Mouse (Mus musculus): Measurements from ENCODE around the gene Dcdc2a. TPM values are rescaled to one million over a fixed set of nuclear protein-coding genes. Genes with fewer than 3 reads are reported as not detected.

Gene Dcdc2a
- polyA plus RNA-seq, 1 experiment from 2014 or later: 0.62 TPM

DNA sequence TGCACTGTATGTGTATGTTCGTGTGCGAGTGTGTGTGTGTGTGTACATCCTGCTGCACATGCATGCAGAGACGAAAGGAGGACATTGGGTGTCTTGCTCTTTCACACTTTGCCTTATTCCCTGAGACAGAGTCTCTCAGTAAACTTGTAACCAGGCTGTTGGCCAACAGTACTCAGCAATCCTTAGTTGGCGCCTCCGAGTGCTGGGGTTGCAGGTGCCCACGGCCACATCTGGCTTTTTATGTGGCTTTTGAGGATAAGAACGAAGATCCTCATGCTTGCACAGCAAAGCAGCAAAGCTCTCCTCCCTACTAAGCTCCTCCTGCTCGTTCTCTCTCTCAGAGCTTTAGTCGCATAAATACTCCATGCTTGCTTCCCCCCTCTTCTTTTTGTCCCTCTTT lies 73.0 kb downstream of the Dcdc2a start:
- no peak overlapping the region for H3K9ac ChIP-seq
- no peaks in the 10 kb centered on the region for H3K27me3 ChIP-seq
- H3K4me2 ChIP-seq: no peak overlapping the region
- H3K4me3 ChIP-seq: no peak overlapping the region
- WGBS: 75% methylated on average over 9 of the region's 9 CpGs
- no peak overlapping the region for H3K27ac ChIP-seq
- no peak for ATAC-seq (ENCODE audit: borderline replicate concordance, extremely low read depth, low FRiP score, low TSS enrichment)
- no peaks in the 10 kb centered on the region for H3K9me3 ChIP-seq
- H3K36me3 ChIP-seq: no peaks in the 10 kb centered on the region
- H3K4me1 ChIP-seq: no peaks in the 10 kb centered on the region

DNA sequence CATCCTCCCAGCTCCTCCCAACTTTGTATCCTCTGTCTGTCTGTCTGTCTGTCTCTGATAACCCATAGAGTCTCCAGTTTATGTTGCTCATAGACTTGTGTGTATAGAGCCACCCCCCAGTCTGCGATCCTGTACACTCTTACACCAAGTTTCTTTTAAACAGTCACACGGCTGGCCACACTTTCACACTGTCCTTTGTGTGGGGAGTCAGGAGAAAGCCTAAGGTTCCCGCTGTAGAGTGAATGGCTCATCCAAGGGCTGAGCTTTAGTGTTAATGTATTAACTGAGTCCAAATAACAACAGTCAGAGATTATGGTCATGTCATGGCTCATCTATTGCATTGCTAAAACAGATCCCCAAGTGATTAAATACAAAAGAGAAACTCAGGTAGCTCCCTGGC lies 87.3 kb downstream of the Dcdc2a start:
- no peak overlapping the region for H3K4me2 ChIP-seq
- no peaks in the 10 kb centered on the region for H3K9me3 ChIP-seq
- H3K4me3 ChIP-seq: no peak overlapping the region
- H3K36me3 ChIP-seq: no peaks in the 10 kb centered on the region
- no peak overlapping the region for H3K9ac ChIP-seq
- ATAC-seq (ENCODE audit: borderline replicate concordance, extremely low read depth, low FRiP score, low TSS enrichment): no peak
- H3K27ac ChIP-seq: no peak overlapping the region
- H3K4me1 ChIP-seq: no peaks in the 10 kb centered on the region
- 87% methylated on average over 3 of the region's 3 CpGs for WGBS
- H3K27me3 ChIP-seq: no peaks in the 10 kb centered on the region

DNA sequence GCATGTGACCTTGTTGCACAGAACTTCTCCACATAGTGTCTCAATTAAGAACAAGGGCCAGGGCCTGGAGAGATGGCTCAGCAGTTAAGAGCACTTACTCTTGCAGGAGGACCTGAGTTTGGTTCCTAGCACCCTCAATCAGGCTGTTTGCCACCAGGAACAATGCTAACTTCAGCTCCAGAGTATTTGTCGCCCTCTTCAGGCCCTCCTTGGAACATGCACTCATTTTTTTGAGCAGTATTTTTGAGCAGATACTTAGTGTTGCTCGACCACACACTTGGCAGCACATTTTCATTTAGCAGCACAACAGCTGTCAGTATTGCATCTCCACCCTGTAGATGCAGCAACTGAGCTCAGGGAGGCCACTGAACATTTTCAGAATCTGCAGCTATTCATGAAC lies 88.3 kb downstream of the Dcdc2a start:
- Histone ChIP-seq H3K9ac (no peak overlapping the region), H3K27me3 (no peaks in the 10 kb centered on the region), H3K36me3 (no peaks in the 10 kb centered on the region), H3K9me3 (no peaks in the 10 kb centered on the region), H3K4me3 (no peak overlapping the region), H3K4me2 (no peak overlapping the region), H3K4me1 (no peaks in the 10 kb centered on the region), H3K27ac (no peak overlapping the region)
- 63% methylated on average over 2 of the region's 2 CpGs for WGBS
- ATAC-seq (ENCODE audit: borderline replicate concordance, extremely low read depth, low FRiP score, low TSS enrichment): no peak

GRCm38 (mm10) chr13:25146232-25146631 lies 90.4 kb downstream of the Dcdc2a start:
- no peak overlapping the region for H3K9ac ChIP-seq
- no peak overlapping the region for H3K4me3 ChIP-seq
- H3K4me1 ChIP-seq: no peaks in the 10 kb centered on the region
- WGBS: 30% methylated on average over 2 of the region's 2 CpGs
- H3K27ac ChIP-seq: no peak overlapping the region
- H3K36me3 ChIP-seq: no peaks in the 10 kb centered on the region
- H3K9me3 ChIP-seq: no peaks in the 10 kb centered on the region
- peak; percentile 81; the same call in 1 of the 2 replicates for ATAC-seq (ENCODE audit: borderline replicate concordance, extremely low read depth, low FRiP score, low TSS enrichment)
- no peaks in the 10 kb centered on the region for H3K27me3 ChIP-seq
- H3K4me2 ChIP-seq: no peak overlapping the region

DNA sequence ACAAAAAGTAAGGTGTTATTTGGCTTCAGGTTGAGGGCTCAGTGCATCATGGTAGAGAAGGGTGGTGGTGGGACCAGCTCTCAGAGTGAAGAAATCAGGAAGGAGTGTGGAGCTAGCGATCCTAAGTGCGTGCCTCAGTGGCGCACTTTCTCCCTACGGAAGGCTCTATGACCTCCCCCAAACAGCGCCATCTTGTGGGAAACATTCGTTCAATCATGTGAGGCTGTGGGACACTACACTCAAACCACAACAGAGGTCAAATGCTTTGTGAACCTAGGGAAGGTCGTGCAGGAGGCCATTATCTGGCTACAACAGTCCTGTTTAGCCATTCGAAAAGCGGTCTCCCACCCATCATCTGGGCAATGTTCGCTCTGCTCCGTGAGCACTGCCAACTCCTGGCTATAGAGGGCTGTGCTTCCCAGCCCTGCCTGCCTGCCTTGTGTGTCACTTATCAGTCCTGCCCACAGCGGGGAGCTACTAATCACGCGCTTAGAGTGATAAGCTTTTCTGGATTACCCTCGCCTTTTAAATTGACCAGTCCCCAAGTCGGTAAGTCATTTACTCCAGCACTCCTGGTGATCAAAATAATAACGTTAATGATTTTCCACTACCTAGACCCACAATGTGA lies 94.5 kb downstream of the Dcdc2a start:
- 28% methylated on average over 17 of the region's 17 CpGs for WGBS
- ATAC-seq (ENCODE audit: borderline replicate concordance, extremely low read depth, low FRiP score, low TSS enrichment): no peak
- H3K9ac ChIP-seq: no peak overlapping the region

GRCm38 (mm10) chr13:25150861-25151260 lies 95.1 kb downstream of the Dcdc2a start:
- H3K4me1 ChIP-seq: no peaks in the 10 kb centered on the region
- H3K27ac ChIP-seq: no peak overlapping the region
- H3K36me3 ChIP-seq: no peaks in the 10 kb centered on the region
- no peak overlapping the region for H3K4me3 ChIP-seq
- no peak overlapping the region for H3K4me2 ChIP-seq
- H3K9ac ChIP-seq: no peak overlapping the region
- H3K9me3 ChIP-seq: no peaks in the 10 kb centered on the region
- no peaks in the 10 kb centered on the region for H3K27me3 ChIP-seq
- no peak for ATAC-seq (ENCODE audit: borderline replicate concordance, extremely low read depth, low FRiP score, low TSS enrichment)
- WGBS: 48% methylated on average over 4 of the region's 4 CpGs

More for the DNA sequence above, 94.5 kb downstream of the Dcdc2a start:
- Histone ChIP-seq H3K36me3 (no peaks in the 10 kb centered on the region), H3K27me3 (no peaks in the 10 kb centered on the region), H3K4me2 (no peak overlapping the region), H3K9me3 (no peaks in the 10 kb centered on the region), H3K27ac (no peak overlapping the region), H3K4me1 (no peaks in the 10 kb centered on the region), H3K4me3 (no peak overlapping the region)

DNA sequence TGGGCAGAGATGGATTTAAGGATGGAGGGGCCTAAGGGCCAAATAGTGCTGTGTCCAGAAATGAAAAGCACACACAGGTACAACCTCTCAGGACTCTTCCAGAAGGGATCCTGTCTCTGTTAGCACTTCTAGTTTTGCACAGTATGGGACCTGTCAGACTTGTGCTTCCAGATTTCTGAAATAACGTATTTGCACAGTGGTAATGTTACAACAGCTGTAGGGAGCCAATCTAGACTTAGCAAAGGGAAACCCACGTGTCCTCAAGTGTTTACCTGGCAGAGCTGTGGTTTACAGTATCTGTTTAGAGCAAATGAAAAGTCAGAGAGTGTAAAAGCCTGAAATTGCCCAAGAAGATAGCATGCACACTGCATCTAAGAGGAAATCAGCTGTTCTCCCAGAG lies 104.1 kb downstream of the Dcdc2a start:
- Histone ChIP-seq H3K4me1 (0 out of 2 replicates have a peak, but pooled peaks cover 4% of the 10 kb centered on the region), H3K9me3 (no peaks in the 10 kb centered on the region), H3K27me3 (no peaks in the 10 kb centered on the region), H3K4me2 (no peak overlapping the region), H3K4me3 (no peak overlapping the region), H3K27ac (no peak overlapping the region), H3K36me3 (no peaks in the 10 kb centered on the region), H3K9ac (no peak overlapping the region)
- WGBS: 33% methylated on average over 2 of the region's 2 CpGs
- peak; percentile 76 for ATAC-seq (ENCODE audit: borderline replicate concordance, extremely low read depth, low FRiP score, low TSS enrichment)

DNA sequence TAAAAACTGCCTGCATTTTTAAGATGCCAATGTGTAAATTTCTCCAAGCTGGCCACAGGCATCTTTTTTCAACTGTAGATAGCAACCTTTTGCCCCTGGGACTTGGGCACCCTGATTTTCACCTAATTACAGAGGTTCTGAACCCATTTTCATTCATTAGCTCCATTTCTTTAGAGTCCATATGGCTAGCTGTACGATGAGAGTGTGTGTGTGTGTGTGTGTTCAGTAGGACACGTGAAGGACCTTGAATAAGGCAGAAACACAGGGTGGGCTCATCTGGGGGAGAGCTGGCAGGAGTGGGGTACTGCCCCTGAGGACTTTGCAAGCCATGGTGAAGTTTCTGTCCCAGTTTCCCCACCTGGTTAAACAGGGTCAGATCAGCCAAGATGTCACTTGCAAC lies 105.0 kb downstream of the Dcdc2a start:
- Histone ChIP-seq H3K36me3 (no peaks in the 10 kb centered on the region), H3K9me3 (no peaks in the 10 kb centered on the region), H3K27me3 (no peaks in the 10 kb centered on the region), H3K27ac (no peak overlapping the region), H3K4me3 (no peak overlapping the region), H3K4me2 (no peak overlapping the region), H3K4me1 (0 out of 2 replicates have a peak, but pooled peaks cover 4% of the 10 kb centered on the region), H3K9ac (no peak overlapping the region)
- 72% methylated on average over 2 of the region's 2 CpGs for WGBS
- ATAC-seq (ENCODE audit: borderline replicate concordance, extremely low read depth, low FRiP score, low TSS enrichment): no peak

- Histone ChIP-seq H3K36me3 (no peaks in the 10 kb centered on the region), H3K9me3 (no peaks in the 10 kb centered on the region), H3K27ac (no peak overlapping the region), H3K27me3 (no peaks in the 10 kb centered on the region), H3K4me1 (0 out of 2 replicates have a peak, but pooled peaks cover 4% of the 10 kb centered on the region), H3K4me2 (no peak overlapping the region), H3K4me3 (no peak overlapping the region), H3K9ac (no peak overlapping the region)
- no peak for ATAC-seq (ENCODE audit: borderline replicate concordance, extremely low read depth, low FRiP score, low TSS enrichment)
- WGBS: 72% methylated on average over 3 of the region's 3 CpGs
Observed at GRCm38 (mm10) chr13:25162594-25162993, 106.8 kb downstream of the Dcdc2a start.

DNA sequence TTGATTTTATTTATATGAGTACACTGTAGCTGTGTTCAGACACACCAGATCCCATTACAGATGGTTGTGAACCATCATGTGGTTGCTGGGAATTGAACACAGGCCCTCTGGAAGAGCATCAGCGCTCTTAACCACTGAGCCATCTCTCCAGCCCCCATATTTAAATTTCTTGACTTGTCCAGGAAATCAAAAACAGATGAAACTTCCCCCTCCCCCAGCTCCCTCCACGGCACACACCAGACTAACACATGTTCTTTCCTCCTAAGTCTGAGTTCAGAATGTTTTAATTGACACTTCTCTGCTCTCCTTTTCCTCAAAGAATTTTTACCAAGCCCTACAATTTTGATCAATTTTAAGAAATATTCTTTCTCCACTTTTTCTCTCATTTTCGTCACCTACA lies 113.1 kb downstream of the Dcdc2a start:
- ATAC-seq (ENCODE audit: borderline replicate concordance, extremely low read depth, low FRiP score, low TSS enrichment): no peak
- Histone ChIP-seq H3K36me3 (no peaks in the 10 kb centered on the region), H3K4me2 (no peak overlapping the region), H3K4me1 (no peaks in the 10 kb centered on the region), H3K4me3 (no peak overlapping the region), H3K9me3 (no peaks in the 10 kb centered on the region), H3K27ac (no peak overlapping the region), H3K27me3 (no peaks in the 10 kb centered on the region), H3K9ac (no peak overlapping the region)
- WGBS: 79% methylated on average over 3 of the region's 3 CpGs

GRCm38 (mm10) chr13:25177835-25178234 lies 122.0 kb downstream of the Dcdc2a start:
- no peaks in the 10 kb centered on the region for H3K36me3 ChIP-seq
- no peak overlapping the region for H3K9ac ChIP-seq
- no peak overlapping the region for H3K27ac ChIP-seq
- H3K4me3 ChIP-seq: no peak overlapping the region
- no peaks in the 10 kb centered on the region for H3K4me1 ChIP-seq
- no peak for ATAC-seq (ENCODE audit: borderline replicate concordance, extremely low read depth, low FRiP score, low TSS enrichment)
- H3K9me3 ChIP-seq: no peaks in the 10 kb centered on the region
- no peak overlapping the region for H3K4me2 ChIP-seq
- 89% methylated on average over 1 of the region's 1 CpGs for WGBS
- no peaks in the 10 kb centered on the region for H3K27me3 ChIP-seq

GRCm38 (mm10) chr13:25178236-25179001 lies 122.6 kb downstream of the Dcdc2a start:
- Histone ChIP-seq H3K9me3 (no peaks in the 10 kb centered on the region), H3K27ac (no peak overlapping the region)
- no peak for ATAC-seq (ENCODE audit: borderline replicate concordance, extremely low read depth, low FRiP score, low TSS enrichment)

More at GRCm38 (mm10) chr13:25178236-25179001, 122.6 kb downstream of the Dcdc2a start:
- no peak overlapping the region for H3K4me2 ChIP-seq
- no peaks in the 10 kb centered on the region for H3K36me3 ChIP-seq
- H3K9ac ChIP-seq: no peak overlapping the region
- H3K4me1 ChIP-seq: no peaks in the 10 kb centered on the region
- H3K4me3 ChIP-seq: no peak overlapping the region
- no peaks in the 10 kb centered on the region for H3K27me3 ChIP-seq
- WGBS: 61% methylated on average over 4 of the region's 4 CpGs

Data from lung, embryonic 15.5 days (tissue).